Mouse (Mus musculus): ENCODE measurements around the gene Bola2. TPM values are rescaled to one million over a fixed set of nuclear protein-coding genes. Genes with fewer than 3 reads are reported as not detected.

Gene Bola2
- polyA plus RNA-seq, 1 experiment from 2014 or later, result 102 TPM

DNA sequence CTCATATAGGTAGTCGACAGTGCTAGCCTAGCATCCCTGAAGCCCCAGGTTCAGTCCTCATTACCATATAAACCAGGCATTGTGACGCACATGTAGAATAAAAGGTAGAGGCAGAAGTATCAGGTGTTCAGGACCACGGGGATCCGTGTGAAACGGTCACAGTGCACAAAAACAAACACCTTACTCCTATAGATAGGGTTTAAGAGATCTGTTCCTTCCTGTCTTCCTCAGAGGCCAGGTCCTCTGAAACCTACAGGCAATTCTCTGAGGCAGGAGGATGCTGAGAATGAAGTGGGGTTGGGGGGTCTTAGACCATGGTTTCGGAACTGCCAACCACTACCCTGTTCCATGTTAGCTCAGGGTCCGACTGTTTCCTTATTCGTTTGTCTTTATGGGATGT is 2.6 kb downstream of the Bola2 start:
- CTCF ChIA-PET, result no interaction called here
- POLR2A ChIA-PET, result no interaction called here
- no peak for ATAC-seq
- in situ Hi-C loops (cut with MboI; ENCODE audit: low pct_unique_long_range_greater_than_20kb), result no loop called here
- H3K27me3 ChIP-seq, result no peaks in the 10 kb centered on the region
- TF ChIP-seq CTCF (IDR thresholded peaks at IDR 0.05), result no peak
- DNase-seq (ENCODE audit: low read depth, low spot score), result no peak

DNA sequence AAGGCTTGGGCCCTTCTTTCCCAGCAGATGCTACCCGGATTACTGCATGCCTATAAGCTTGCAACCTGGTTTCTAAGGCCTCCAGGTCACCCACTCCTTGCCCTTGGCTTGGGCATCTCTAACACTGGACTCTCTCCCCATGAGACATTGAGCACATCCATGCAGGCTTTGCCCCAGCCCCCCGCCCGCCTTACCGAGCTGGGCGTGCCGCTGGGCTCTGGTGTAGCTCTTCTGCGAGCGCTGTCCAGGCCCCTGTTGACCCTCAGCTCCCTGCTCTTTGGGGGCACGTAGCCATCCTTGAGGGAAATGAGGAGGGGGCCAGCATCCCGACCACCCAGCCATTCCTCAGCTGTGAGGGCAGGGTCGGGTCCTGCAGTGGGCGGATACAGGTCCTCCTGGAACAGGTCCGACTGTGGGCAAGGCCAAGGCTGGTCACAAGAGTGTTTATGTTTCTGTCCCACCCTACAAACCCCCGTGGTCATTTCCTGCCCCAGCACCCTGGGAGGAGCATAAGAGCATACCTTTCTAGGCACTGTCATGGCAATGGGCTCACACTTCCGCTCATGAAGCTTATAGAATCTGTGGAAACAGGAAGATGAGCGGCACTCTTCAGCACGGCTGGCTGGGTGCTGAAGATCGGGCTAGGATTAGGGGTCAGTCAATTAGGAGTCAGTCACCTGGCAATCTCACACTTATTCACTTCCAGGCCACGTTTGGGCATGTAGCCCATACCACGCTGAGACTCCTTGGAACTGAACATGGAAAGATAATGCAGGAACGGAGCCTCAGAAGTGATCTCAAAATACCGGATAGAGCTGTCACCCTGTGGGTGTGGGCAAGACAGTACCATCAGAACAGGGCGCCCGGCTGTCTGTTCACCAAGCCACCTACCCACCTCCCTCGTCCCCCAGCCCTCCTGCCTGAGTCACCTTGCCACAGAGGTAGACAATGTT is 5.1 kb downstream of the Bola2 start:
- TF ChIP-seq CTCF (IDR thresholded peaks at IDR 0.05), result no peak
- ATAC-seq, result no peak
- CTCF ChIA-PET, result interaction anchor here (1.0 to 1.5 kb wide), 3 partner anchors 13 to 54 kb away, joined by 3 read pairs; no protein-coding TSS in a partner anchor

DNA sequence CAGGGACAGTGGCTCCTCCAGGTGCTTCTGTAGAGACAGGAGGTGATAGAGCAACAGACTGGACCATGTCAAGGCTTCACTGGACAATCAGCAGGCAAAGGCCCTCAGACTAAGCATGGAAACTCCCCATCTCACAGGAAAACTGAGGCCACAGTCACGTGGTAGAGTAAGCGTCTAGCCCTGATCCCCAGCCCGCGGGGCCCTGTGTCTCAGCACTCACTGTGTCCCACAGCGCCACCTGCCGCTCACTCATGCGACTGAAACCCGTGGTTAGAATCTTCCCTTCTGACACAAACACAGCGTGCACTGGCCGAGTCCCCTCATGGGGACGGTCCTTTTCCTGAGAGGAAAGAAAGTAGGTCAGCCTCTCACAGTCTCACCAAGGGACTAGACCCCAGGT is 5.9 kb downstream of the Bola2 start:
- POLR2A ChIA-PET, result no interaction called here
- DNase-seq (ENCODE audit: low read depth, low spot score), result no peak
- in situ Hi-C loops (cut with MboI; ENCODE audit: low pct_unique_long_range_greater_than_20kb), result no loop called here
- no peak for TF ChIP-seq CTCF (IDR thresholded peaks at IDR 0.05)
- peaks cover 5% of the 10 kb centered on the region for H3K27me3 ChIP-seq
- CTCF ChIA-PET, result interaction anchor here (1.0 to 1.5 kb wide), 3 partner anchors 12 to 54 kb away, joined by 3 read pairs; no protein-coding TSS in a partner anchor
- ATAC-seq, result peak; percentile 63

More for the DNA sequence above, 5.1 kb downstream of the Bola2 start:
- no peak for DNase-seq (ENCODE audit: low read depth, low spot score)
- peaks cover 5% of the 10 kb centered on the region for H3K27me3 ChIP-seq
- in situ Hi-C loops (cut with MboI; ENCODE audit: low pct_unique_long_range_greater_than_20kb), result no loop called here
- POLR2A ChIA-PET, result no interaction called here

DNA sequence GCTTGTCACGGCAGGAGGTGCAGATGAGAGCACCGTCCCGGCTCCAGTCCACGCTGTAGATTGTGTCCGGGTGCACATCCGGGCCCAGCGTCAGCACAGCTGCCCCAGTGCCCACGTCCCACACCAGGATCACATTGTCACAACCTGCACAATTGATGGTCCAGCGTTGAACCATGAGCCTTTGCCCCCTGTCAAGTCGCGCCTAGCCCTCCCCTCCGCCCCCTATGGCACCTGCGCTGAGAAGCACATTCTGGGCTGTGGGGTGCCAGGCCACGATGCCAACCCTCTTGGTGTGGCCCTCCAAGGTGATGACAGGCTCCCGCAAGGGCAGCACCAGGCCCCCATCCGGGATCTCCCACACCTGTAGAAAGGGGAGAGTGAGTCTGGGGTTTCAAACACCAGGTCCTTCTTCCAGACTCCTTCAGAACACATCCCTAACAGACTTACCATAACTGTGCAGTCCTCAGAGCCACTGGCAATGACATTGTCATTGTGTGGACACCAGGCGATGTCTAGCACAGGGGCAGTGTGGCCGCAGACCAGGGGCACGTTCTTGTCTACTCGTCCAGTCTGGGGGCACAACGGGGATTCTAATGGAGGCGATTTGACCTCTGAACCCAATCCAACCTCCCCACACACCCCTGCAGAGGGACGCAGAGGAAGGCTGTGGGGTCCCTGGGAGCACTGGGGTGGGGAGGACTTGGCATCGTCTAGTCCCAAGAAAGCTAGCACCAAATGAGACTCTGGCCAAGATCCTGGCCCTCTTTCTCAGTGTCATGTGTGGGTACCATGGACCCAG is 6.6 kb downstream of the Bola2 start:
- H3K27me3 ChIP-seq, result peaks cover 5% of the 10 kb centered on the region
- ChIA-PET POLR2A (no interaction called here), CTCF (interaction anchor here (0.6 kb wide), 1 partner anchor 15 kb away, joined by 3 read pairs; no protein-coding TSS in a partner anchor)
- in situ Hi-C loops (cut with MboI; ENCODE audit: low pct_unique_long_range_greater_than_20kb), result no loop called here
- no peak for ATAC-seq
- DNase-seq (ENCODE audit: low read depth, low spot score), result no peak
- TF ChIP-seq CTCF (IDR thresholded peaks at IDR 0.05), result no peak

DNA sequence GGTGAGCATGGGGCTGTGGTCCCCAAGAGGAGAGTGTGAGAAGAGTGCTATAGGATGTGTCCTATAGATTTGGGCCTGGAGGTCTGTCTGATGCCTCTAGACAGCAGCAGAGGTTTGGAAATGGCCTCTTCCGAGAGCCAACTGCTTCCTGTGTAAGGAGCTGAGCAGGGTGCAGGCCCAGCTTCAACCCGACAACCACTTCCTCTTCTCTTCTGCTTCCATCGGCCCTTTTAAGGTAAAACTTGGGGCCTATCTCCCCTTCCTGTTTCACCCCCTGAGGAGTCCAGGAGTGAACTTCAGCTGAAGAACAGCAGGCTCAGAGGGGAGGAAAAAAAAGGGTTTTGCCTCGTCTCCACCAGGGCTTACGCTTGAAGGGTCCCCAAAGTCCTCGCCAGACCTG is 7.2 kb downstream of the Bola2 start:
- no peak for TF ChIP-seq CTCF (IDR thresholded peaks at IDR 0.05)
- ATAC-seq, result no peak
- ChIA-PET POLR2A (no interaction called here), CTCF (interaction anchor here (0.6 kb wide), 1 partner anchor 14 kb away, joined by 3 read pairs; no protein-coding TSS in a partner anchor)
- peaks cover 5% of the 10 kb centered on the region for H3K27me3 ChIP-seq
- in situ Hi-C loops (cut with MboI; ENCODE audit: low pct_unique_long_range_greater_than_20kb), result no loop called here
- DNase-seq (ENCODE audit: low read depth, low spot score), result no peak

DNA sequence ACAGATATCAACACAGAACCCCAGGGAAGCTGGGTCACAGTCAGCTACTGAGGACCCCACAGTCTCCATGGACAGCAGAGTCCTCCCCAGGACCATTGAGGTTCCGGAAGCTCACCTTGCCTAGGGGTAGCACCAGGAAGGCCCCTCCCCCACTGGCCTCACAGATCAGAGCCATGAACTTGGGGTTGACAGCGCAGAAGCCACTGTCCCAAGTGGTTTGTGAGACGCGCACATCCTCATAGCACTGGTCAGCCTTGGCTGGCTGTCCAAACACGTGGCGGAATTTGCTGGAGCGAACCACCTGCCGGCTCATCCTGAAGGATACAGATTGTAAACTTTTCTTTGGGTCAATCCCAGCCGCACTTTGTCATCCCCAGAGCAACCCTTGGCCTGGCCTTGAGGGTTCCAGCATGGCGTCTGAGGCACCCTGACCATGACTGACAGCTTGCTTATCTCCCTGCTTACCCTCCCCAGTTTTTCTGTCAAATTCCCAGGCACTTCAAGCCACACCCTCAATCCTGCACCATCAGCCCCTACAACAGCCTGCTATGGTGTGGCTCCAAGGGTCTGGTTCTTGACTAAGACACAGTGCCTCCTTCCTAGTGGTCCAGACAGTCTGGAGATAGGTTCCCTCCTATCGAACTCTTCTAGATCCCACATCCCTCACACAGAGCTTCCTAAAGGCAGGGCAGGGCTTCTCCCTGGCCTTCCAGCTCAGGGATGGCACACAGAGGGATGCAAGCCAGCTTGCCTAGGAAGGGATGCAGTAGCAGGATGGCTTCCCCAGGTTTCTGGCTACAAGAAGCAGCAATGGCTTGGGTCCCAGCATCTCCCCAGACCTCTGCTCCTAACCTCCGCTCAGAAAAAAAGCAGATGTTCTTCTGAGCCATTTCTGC is 7.9 kb downstream of the Bola2 start:
- POLR2A ChIA-PET, result no interaction called here
- DNase-seq (ENCODE audit: low read depth, low spot score) (no peak), ATAC-seq (no peak)
- peaks cover 5% of the 10 kb centered on the region for H3K27me3 ChIP-seq
- CTCF ChIA-PET, result interaction anchor here (1.1 kb wide), 1 partner anchor 10 kb away, joined by 3 read pairs; no protein-coding TSS in a partner anchor
- in situ Hi-C loops (cut with MboI; ENCODE audit: low pct_unique_long_range_greater_than_20kb), result no loop called here
- TF ChIP-seq CTCF (IDR thresholded peaks at IDR 0.05), result no peak

DNA sequence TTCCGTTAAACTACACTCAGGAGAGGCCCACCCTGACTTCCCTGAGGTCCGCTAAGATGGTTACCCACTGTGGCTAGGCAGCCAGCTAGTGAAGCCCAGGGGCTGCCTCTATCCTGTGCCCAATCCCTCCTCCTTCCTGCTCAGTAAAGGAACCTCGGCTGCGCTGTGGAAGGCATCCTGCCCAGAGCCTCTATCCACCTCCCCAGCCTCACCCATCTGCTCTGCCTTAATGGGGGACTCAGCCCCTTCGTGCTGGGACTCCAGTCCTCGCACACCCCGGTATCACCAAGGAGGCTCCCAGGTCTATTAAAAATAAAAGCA is 8.5 kb downstream of the Bola2 start:
- ChIA-PET POLR2A (no interaction called here), CTCF (interaction anchor here (1.1 kb wide), 1 partner anchor 11 kb away, joined by 3 read pairs; no protein-coding TSS in a partner anchor)
- no peak for TF ChIP-seq CTCF (IDR thresholded peaks at IDR 0.05)
- ATAC-seq (no peak), DNase-seq (ENCODE audit: low read depth, low spot score) (no peak)
- in situ Hi-C loops (cut with MboI; ENCODE audit: low pct_unique_long_range_greater_than_20kb), result no loop called here
- peaks cover 5% of the 10 kb centered on the region for H3K27me3 ChIP-seq

DNA sequence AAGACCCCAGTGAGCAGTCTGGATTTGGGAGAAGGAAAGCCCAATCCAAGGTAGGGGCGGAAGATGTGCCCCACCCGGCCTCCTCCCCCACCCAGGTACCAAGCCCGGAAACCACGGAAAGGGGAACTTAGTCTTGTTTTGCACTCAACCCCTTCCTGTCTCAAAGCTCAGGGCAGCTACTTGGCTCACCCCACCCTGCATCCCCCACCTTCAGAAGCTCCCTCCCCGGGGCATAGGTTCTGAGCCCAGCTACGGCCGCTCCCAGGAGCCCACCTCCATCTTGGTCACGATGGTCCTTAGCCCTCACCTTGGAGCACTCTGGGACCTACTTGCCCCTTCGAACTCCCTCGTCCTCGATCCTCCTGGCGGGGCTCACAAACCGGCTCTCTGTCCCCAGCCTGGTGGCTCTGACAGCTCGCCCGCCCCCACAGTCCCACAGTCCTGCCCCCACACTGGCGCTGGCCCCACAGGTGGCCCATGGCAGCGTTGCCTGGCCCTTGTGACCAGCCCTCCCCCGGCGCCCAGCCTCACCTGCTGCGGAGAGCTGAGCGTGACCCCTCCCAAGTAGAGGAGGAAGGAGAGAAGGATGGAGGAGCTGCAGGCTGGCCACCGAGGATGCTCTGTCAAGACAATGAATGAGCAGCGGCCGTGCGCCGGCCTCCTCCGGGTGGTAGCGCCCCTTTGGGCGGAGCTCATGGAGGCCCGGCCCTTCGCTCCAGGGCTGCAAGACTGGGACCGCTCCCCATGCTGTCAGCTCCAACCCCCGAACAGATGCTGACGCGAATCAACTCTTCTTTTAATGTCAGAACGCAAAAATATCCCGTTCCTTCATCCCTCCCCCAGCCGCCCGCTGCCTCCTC is 9.2 kb downstream of the Bola2 start:
- no peak for TF ChIP-seq CTCF (IDR thresholded peaks at IDR 0.05)
- DNase-seq (ENCODE audit: low read depth, low spot score) (no peak), ATAC-seq (no peak)
- in situ Hi-C loops (cut with MboI; ENCODE audit: low pct_unique_long_range_greater_than_20kb), result no loop called here
- peaks cover 5% of the 10 kb centered on the region for H3K27me3 ChIP-seq
- ChIA-PET POLR2A (no interaction called here), CTCF (no interaction called here)

DNA sequence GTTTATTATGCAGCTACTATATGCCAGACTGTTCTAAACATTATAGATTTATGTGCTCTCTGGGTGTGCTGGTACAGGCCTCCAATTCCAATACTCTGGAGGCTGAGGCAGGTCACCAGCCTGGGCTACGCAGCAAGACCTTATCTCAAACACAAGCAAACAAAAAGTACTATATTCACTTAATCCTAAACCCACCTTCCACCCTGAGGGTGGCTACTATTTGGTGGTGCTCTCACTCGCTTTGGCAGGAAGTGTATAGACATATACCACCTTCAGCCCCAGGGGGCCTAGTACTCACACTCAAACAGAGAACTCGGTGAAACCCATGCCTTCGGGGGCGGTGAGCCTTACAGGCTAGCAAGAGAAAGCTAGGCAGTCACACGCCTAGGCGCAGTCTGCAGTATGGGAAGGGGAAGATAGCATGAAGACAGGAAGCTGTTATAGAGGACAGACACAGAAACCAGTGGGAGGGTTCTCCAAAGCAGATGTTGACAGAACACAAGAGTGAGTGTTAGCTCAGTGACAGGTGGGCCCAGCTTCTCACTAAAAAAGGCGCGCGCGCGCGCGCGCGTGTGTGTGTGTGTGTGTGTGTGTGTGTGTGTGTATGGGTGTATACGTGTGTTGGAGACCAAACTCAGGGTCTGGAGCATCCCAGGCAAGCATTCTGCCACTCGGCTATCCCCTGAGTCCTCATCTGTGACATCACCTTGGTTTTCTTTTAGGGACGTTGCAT is 12.4 kb downstream of the Bola2 start, which contains the start of gene Coro1a:
Gene Coro1a, minus strand, starts transcription at position 346 of the 733 bp plus-strand sequence.
- in situ Hi-C loops (cut with MboI; ENCODE audit: low pct_unique_long_range_greater_than_20kb), result no loop called here
- CTCF ChIA-PET, result interaction anchor here (1.4 kb wide), 1 partner anchor 25 kb away, joined by 4 read pairs; no protein-coding TSS in a partner anchor
- H3K27me3 ChIP-seq, result peaks cover 12% of the 10 kb centered on the region

More for the DNA sequence above, 12.4 kb downstream of the Bola2 start, which contains the start of gene Coro1a:
- DNase-seq (ENCODE audit: low read depth, low spot score), result no peak
- ATAC-seq, result no peak
- POLR2A ChIA-PET, result no interaction called here
- TF ChIP-seq CTCF (IDR thresholded peaks at IDR 0.05), result no peak
